Mouse (Mus musculus): ENCODE data around the gene Bach2.

Gene Bach2

GRCm38 (mm10) chr4:32238366-32238854 is at the start of gene Bach2:
Bach2 (plus strand) TSS chr4:32238804.
- peak; percentile 97 for DNase-seq (ENCODE audit: low read depth, low spot score)

DNA sequence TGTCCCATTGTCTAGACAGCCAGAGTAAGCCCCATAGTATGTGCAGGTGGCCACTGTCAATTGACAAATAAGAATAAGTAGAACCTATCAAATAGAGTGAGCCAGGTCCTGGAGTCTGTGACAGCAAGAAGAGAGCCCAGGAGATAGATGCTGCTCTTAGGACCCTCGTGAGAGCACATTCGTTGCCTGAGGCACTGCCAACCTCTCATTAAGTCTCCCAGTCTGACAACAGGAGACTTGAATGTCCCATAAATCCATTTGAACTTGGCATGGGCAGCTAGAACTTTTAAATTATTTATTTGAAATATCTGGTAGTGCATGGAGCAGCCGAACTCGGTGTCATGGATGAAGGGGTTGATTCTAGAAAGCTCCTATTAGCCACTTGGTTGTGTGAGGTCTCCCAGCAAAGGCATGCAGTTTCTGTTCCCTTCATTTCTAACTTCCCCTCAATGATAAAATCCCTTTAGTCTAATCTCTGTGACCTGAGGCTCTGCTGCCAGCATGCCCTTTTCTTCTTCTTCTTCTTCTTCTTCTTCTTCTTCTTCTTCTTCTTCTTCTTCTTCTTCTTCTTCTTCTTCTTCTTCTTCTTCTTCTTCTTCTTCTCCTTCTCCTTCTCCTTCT is 49.1 kb upstream of the Bach2 start:
- DNase-seq (ENCODE audit: low read depth, low spot score) = no peak

GRCm38 (mm10) chr4:32190506-32190905 is 48.1 kb upstream of the Bach2 start:
- no peak for DNase-seq (ENCODE audit: low read depth, low spot score)

GRCm38 (mm10) chr4:32195945-32196921 is 42.4 kb upstream of the Bach2 start:
- peak; percentile 47 for DNase-seq (ENCODE audit: low read depth, low spot score)

GRCm38 (mm10) chr4:32198031-32198430 is 40.6 kb upstream of the Bach2 start:
- peak; percentile 82 for DNase-seq (ENCODE audit: low read depth, low spot score)

GRCm38 (mm10) chr4:32198589-32198988 is 40.0 kb upstream of the Bach2 start:
- DNase-seq (ENCODE audit: low read depth, low spot score) = no peak

- peak; percentile 78 for DNase-seq (ENCODE audit: low read depth, low spot score)
These were observed 39.4 kb upstream of the Bach2 start for GRCm38 (mm10) chr4:32199156-32199555.

DNA sequence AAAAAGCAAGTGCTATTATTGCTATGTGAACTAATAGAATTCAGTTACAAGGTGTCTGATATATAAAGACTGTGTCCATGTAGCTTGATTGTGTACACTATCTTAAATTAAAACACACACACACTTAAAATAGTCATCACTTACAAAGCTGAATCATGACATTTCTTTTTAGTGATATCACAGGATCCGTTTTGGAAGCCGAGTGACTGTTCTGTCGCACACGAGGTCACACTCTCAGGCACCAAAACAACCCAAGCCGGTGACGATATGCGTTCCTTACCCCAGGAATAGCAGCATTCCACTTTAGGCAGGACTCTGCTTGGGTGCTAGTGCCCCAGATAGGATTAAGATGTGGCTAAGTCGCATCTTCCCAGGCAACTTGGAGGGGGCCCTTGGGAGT is 37.5 kb upstream of the Bach2 start:
- DNase-seq (ENCODE audit: low read depth, low spot score) = no peak

- no peak for DNase-seq (ENCODE audit: low read depth, low spot score)
These were observed 36.2 kb upstream of the Bach2 start for GRCm38 (mm10) chr4:32202362-32202761.

GRCm38 (mm10) chr4:32204819-32205218 is 33.8 kb upstream of the Bach2 start:
- DNase-seq (ENCODE audit: low read depth, low spot score) = no peak

DNA sequence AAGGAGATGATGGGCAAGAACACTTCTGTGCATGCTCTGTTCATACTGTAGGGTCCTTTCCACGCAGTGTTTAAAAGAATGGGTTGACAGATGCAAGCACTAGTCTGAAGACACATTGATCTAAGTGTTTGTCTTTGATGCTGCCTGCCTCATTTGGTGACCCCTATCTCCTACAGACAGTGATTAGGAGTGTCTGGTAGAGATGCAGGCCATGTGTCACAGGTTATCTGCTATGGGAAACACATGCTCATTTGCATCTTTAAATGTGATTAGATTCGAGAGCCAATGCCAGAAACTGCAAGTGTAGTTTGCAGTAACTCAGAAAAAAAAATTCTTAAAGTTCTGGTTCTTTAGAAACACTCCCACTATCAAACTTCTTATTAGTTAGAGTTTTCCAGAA is 32.8 kb upstream of the Bach2 start:
- no peak for DNase-seq (ENCODE audit: low read depth, low spot score)

DNA sequence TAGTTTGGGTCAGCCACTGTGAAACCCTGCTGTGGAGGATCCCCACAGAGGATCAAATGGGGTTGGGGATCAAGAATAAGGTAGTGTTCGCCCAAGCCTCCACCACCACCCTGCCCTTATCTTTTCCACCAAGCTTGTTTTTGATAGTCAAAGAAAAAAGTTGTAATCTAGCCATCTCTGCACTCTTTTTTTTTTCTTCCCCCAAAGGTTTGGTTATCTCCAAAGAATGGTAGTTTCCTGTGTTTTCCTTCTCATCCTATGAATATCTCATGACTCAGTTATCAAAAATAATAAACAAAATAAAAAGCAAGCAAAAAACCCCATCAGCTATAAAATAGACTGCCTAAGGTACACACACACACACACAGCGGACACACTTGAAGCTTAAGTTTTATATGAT is 28.6 kb upstream of the Bach2 start:
- no peak for DNase-seq (ENCODE audit: low read depth, low spot score)

DNA sequence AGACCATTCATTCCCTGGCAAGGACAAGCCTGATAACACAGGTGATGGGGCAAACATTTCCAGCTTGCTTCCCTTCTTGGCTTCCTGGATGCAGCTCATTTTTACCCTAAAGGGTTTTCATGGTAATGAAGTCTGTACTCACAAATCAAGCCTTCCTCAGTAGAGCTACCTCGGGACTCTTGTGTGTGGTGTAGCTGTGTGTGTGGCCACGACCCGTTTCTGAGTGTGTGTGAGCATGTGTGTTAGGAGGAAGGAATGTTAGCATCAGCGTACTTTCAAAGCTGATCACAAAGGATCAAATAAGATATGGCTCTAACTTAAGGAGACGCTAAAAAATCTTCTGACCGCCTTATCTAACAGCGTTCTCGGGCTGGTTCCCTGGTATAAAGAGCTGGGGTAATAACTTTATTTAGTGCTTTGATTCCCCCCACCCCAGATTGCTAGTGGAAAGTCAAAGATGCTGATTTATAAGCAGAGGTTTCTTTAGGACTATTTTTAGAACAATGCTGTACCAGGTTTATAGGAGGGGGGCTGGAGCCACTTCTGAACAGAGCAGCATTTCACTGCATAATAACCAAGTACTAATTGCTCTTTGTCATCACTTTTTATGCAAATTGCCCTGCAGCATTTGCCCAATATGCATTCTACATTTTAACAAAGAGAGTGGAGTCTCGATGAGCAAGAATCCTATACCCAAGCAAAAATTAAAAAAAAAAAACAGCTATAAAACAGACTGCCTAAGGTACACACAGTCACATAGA is 28.0 kb upstream of the Bach2 start:
- no peak for DNase-seq (ENCODE audit: low read depth, low spot score)

- no peak for DNase-seq (ENCODE audit: low read depth, low spot score)
These were observed 26.0 kb upstream of the Bach2 start for GRCm38 (mm10) chr4:32212593-32212992.

DNA sequence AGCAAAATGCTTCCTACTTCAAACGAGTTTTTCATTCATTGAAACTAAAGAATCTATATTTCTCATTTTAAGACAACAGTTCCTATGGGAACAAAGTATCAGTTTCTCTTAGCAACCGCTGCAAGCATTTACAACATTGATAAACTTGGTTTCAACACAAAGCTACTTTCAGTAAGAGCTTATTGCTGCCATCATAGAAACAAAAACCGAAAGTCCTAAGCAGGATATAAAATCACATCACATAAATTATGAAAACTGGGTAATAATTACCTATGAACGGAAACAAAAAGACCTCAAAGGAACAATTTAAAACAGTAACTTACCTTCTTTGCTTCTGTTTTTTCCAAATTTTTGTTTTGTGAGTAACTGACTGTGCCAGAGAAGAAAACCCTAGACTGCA is 22.1 kb upstream of the Bach2 start:
- DNase-seq (ENCODE audit: low read depth, low spot score) = no peak

GRCm38 (mm10) chr4:32217016-32217415 is 21.6 kb upstream of the Bach2 start:
- DNase-seq (ENCODE audit: low read depth, low spot score) = peak; percentile 8

- peak; percentile 86 for DNase-seq (ENCODE audit: low read depth, low spot score)
These were observed 21.0 kb upstream of the Bach2 start for GRCm38 (mm10) chr4:32217593-32217992.

DNA sequence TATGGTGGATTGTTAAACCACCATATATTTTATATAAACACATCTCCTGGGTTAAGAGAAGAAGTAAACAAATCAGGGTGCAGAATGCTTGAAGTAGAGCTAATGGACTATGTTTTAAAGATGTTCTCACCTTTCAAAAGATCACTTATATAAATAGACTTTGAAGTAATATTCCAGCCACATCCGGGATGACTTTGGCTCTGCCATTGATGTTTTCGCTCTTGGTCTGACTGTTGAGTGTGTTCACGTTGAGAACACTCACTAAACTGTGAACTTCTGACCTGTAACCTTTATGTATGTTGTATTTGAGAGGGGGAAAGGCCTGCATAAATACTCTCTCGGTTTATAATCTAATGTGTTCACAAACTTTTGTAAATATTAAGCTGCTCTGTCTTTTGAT is 20.2 kb upstream of the Bach2 start:
- no peak for DNase-seq (ENCODE audit: low read depth, low spot score)

DNA sequence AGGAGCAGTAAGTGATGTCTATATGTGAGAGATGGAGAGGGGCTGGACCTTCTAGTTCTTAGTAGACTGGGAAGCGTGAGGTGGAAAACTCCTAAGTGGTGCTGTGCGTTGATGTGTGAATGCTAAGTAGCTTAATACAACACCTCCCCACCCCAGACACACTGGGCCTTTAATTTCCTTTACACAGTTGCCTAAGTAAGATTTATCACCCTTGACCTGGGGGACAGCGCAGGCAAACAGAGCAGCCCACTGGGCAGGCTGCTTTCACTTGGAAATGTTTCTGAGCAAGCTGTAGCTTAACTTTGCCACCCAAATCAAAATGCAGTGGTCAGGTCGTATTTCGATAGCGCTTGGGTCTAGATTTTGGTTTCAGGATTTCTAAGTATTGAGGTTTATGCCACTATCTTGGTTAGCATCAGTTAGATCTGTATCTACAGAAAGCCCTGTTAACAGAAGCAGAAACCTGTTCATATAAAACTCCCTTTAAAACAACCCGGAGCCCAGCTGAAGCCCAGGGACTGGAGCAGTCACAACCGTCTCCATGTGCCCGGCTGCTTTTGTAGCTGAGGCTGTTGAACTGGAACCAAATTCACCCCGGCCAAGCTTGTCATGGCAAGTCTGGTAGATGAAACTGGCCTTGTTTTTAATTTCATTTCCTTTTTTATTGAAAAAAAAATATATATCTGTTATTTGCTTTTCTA is 19.0 kb upstream of the Bach2 start:
- no peak for DNase-seq (ENCODE audit: low read depth, low spot score)

- DNase-seq (ENCODE audit: low read depth, low spot score) = no peak
These were observed 18.5 kb upstream of the Bach2 start for GRCm38 (mm10) chr4:32220129-32220491.

DNA sequence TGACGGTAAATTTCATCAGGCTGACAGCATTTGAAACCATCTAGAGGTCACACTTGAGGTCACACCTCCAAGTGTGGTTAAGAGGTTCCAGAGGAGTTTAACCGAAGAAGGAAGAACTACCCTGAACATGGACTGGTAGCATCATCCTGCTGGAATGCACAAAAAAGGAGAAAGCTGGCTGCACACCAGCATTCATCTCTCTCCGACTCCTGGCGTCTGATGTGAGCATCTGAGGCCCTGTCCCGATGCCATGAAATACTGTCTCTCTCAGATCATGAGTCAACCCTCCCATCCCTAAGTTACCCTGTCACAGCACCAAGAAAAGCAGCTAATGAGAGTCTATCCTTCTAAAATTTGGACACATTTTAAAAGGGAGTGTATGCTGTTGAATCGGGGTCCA is 17.6 kb upstream of the Bach2 start:
- DNase-seq (ENCODE audit: low read depth, low spot score) = peak; percentile 54

All from brain, adult 2 months (tissue).